Comparison of ENCODE assay signal across 9 mouse cellular contexts in genomic region chr5:64802143-64802542, GRCm38 (mm10). TPM values are rescaled to one million over a fixed set of nuclear protein-coding genes. Genes with fewer than 3 reads are reported as not detected.
A peak's percentile ranks its signal among the peaks of the same experiment; 100 is the strongest.
DNase-seq lines count a peak whose midpoint lies in the region; ATAC-seq and TF ChIP-seq lines count a peak whose summit lies in the region.
"Had no signal": no experiment of that assay in that cellular context is flagged by ENCODE, and none has a peak within 500 bp of the region (broad histone marks: within the 10 kb centered on the region; RNA-seq: fewer than 3 reads in every experiment).

No protein-coding gene starts in this region.

- H3K4me2 ChIP-seq in heart, postnatal 0 days (ENCODE audit: low read depth, low read length), result peak overlapping the region; percentile 66
- peak overlapping the region; percentile 72 for H3K4me2 ChIP-seq in hindbrain, embryonic 12.5 days (replicated peaks)
- H3K4me2 ChIP-seq in midbrain, embryonic 11.5 days, result peak overlapping the region; percentile 54

- peak overlapping the region; percentile 81 for H3K4me3 ChIP-seq in heart, postnatal 0 days (ENCODE audit: low read depth, low read length)
- peak overlapping the region; percentile 63 for H3K4me3 ChIP-seq in bone marrow macrophage, adult 2 months (ENCODE audit: insufficient read depth, low read length)
- peak overlapping the region; percentile 85 for H3K4me3 ChIP-seq in hindbrain, embryonic 12.5 days
- H3K4me3 ChIP-seq in midbrain, embryonic 11.5 days (ENCODE audit: low read depth, low read length), result peak overlapping the region; percentile 91

- H3K27me3 ChIP-seq in heart, postnatal 0 days (ENCODE audit: control insufficient read depth, insufficient read depth, low read length), result no peaks in the 10 kb centered on the region
- no peaks in the 10 kb centered on the region for H3K27me3 ChIP-seq in hindbrain, embryonic 12.5 days
- no peaks in the 10 kb centered on the region for H3K27me3 ChIP-seq in midbrain, embryonic 11.5 days (ENCODE audit: control insufficient read depth, insufficient read depth, low read length)
- H3K27me3 ChIP-seq: Patski had no signal

- no peak for TF ChIP-seq EP300 in heart, postnatal 0 days (IDR thresholded peaks at IDR 0.05; ENCODE audit: low read depth)

- ATAC-seq in heart, postnatal 0 days (ENCODE audit: insufficient read depth, low read depth), result no peak
- no peak for ATAC-seq in hindbrain, embryonic 12.5 days (ENCODE audit: low FRiP score)
- ATAC-seq in midbrain, embryonic 11.5 days (ENCODE audit: low FRiP score), result no peak
- ATAC-seq: Patski had no signal

- no peaks in the 10 kb centered on the region for H3K36me3 ChIP-seq in heart, postnatal 0 days (replicated peaks; ENCODE audit: control insufficient read depth, insufficient read depth, low read length)
- no peaks in the 10 kb centered on the region for H3K36me3 ChIP-seq in hindbrain, embryonic 12.5 days
- no peaks in the 10 kb centered on the region for H3K36me3 ChIP-seq in midbrain, embryonic 11.5 days (ENCODE audit: control insufficient read depth, insufficient read depth, low read length)

- peak overlapping the region; percentile 88 for H3K9ac ChIP-seq in heart, postnatal 0 days (replicated peaks; ENCODE audit: low read depth, low read length)
- H3K9ac ChIP-seq in hindbrain, embryonic 12.5 days, result peak overlapping the region; percentile 92
- peak overlapping the region; percentile 94 for H3K9ac ChIP-seq in midbrain, embryonic 11.5 days (ENCODE audit: low read length)

- H3K27ac ChIP-seq in heart, postnatal 0 days (ENCODE audit: low read depth), result peak overlapping the region; percentile 98
- H3K27ac ChIP-seq in bone marrow macrophage, adult 2 months (ENCODE audit: insufficient read depth, low read depth, low read length), result peak overlapping the region; percentile 65
- peak overlapping the region; percentile 98 for H3K27ac ChIP-seq in hindbrain, embryonic 12.5 days
- peak overlapping the region; percentile 99 for H3K27ac ChIP-seq in midbrain, embryonic 11.5 days (ENCODE audit: low read depth, low read length)

- peaks cover 7% of the 10 kb centered on the region; the same call in 1 of the 2 replicates for H3K4me1 ChIP-seq in heart, postnatal 0 days (ENCODE audit: control insufficient read depth, insufficient read depth)
- peaks cover 13% of the 10 kb centered on the region for H3K4me1 ChIP-seq in bone marrow macrophage, adult 2 months (ENCODE audit: control insufficient read depth, insufficient read depth, low read length)
- peaks cover 24% of the 10 kb centered on the region for H3K4me1 ChIP-seq in hindbrain, embryonic 12.5 days
- H3K4me1 ChIP-seq in midbrain, embryonic 11.5 days (ENCODE audit: control insufficient read depth, insufficient read depth, low read length), result peaks cover 19% of the 10 kb centered on the region

- no peaks in the 10 kb centered on the region; the same call in 1 of the 2 replicates for H3K9me3 ChIP-seq in heart, postnatal 0 days (replicated peaks; ENCODE audit: control insufficient read depth, low read length)
- peaks cover 7% of the 10 kb centered on the region for H3K9me3 ChIP-seq in hindbrain, embryonic 12.5 days (replicated peaks)
- 0 out of 2 replicates have a peak, but pooled peaks cover 2% of the 10 kb centered on the region for H3K9me3 ChIP-seq in midbrain, embryonic 11.5 days (ENCODE audit: control insufficient read depth, low read length)

- DNase-seq in heart, postnatal 0 days (ENCODE audit: low spot score), result no peak
- no peak for DNase-seq in heart, adult 9 months (ENCODE audit: low spot score in 2 of 2)
- peak; percentile 88 for DNase-seq in midbrain, embryonic 11.5 days (ENCODE audit: low spot score, missing footprints)
- DNase-seq in adrenal gland, postnatal 36 days, result no peak
- DNase-seq in frontal cortex, postnatal 14 days (ENCODE audit: low spot score in 2 of 2), result no peak
- no peak for DNase-seq in gastrocnemius, postnatal 10 days

- TF ChIP-seq POLR2A in bone marrow macrophage, adult 2 months (IDR thresholded peaks at IDR 0.05; ENCODE audit: borderline replicate concordance, low read depth, low read length), result no peak

- TF ChIP-seq CTCF in heart, postnatal 0 days (IDR thresholded peaks at IDR 0.05; ENCODE audit: low read depth), result no peak
- TF ChIP-seq CTCF in bone marrow macrophage, adult 2 months (IDR thresholded peaks at IDR 0.05; ENCODE audit: low read depth, low read length), result no peak

- WGBS in heart, postnatal 0 days, result 27% methylated on average over 8 of the region's 8 CpGs
- WGBS in hindbrain, embryonic 12.5 days, result 3% methylated on average over 8 of the region's 8 CpGs
- 2% methylated on average over 8 of the region's 8 CpGs for WGBS in midbrain, embryonic 11.5 days

RNA-seq across cellular contexts. Expression of gene Klf3, which starts 1.0 kb away (rescaled TPM):
- 22.6 and 26.5 TPM in 2 replicates for total RNA-seq in heart, postnatal 0 days (2014; rRNA removed; ENCODE audit: low replicate concordance)
- 33.5 and 37.3 TPM in 2 replicates for polyA plus RNA-seq in heart, postnatal 0 days (2015; fragmentation: Nextera tagmentation; extraction: Ambion mirVana)
- 52.7 and 61.6 TPM in 2 replicates for polyA plus RNA-seq in bone marrow macrophage, adult 2 months (2012; ENCODE audit: insufficient read depth, insufficient read length, missing spikeins)
- polyA plus RNA-seq in hindbrain, embryonic 12.5 days (2016; fragmentation: Nextera tagmentation; extraction: Ambion mirVana), result 44.6 and 50.7 TPM in 2 replicates
- 34.8 and 37.7 TPM in 2 replicates for polyA plus RNA-seq in midbrain, embryonic 11.5 days (2014; fragmentation: Nextera tagmentation; extraction: Ambion mirVana)
- 10 to 100 TPM; 56.1 to 68.3 TPM for total RNA-seq in adrenal gland, postnatal 36 days (2021)
- 10 to 100 TPM; 31.7 to 46.3 TPM for total RNA-seq in gastrocnemius, postnatal 10 days (2021)
